Mouse (Mus musculus): ENCODE measurements around the gene 2010109A12Rik.

Gene 2010109A12Rik

GRCm38 (mm10) chr5:93206109-93207005 is at the start of gene 2010109A12Rik, which contains the start of gene Ccni:
TSS of gene 2010109A12Rik (plus strand) at chr5:93206518.
TSS of gene Ccni (minus strand) at chr5:93206495.
- in situ Hi-C loops (cut with MboI, MseI): loop anchor here (5.0 kb wide), 2 partner anchors 51 to 61 kb away; partner anchors contain the start of gene Ccng2 (in 1 of the 2)

GRCm38 (mm10) chr5:93163541-93163940 is 42.8 kb upstream of the 2010109A12Rik start:
- in situ Hi-C loops (cut with MboI, MseI): loop anchor here in 1 of 2 experiments (5.0 kb wide), 1 partner anchor 71 kb away; the partner anchor contains the start of gene Sept11

- in situ Hi-C loops (cut with MboI, MseI): no loop called here
Measured at GRCm38 (mm10) chr5:93167919-93168516, 38.3 kb upstream of the 2010109A12Rik start.

DNA sequence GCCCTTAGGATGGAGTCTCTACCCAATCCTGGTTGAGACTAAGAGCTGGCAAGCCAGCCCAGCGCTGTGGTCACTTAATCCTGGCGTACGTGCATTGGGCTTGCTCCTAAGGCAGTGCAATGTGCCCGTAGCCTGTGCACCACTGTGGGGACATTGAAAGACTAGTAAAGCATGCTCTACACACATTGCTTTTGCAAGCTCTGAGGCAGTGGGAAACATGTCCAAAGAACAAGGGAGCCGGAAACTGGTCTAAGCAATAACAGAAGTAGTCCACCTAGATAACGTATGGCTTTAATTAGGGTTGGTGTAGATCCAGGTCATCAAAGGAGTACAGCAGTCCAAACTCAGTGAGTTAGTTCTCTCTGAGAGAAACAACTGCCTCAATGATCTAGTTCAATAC is 37.7 kb upstream of the 2010109A12Rik start:
- in situ Hi-C loops (cut with MboI, MseI): no loop called here

GRCm38 (mm10) chr5:93171420-93171819 is 34.9 kb upstream of the 2010109A12Rik start:
- in situ Hi-C loops (cut with MboI, MseI): no loop called here

DNA sequence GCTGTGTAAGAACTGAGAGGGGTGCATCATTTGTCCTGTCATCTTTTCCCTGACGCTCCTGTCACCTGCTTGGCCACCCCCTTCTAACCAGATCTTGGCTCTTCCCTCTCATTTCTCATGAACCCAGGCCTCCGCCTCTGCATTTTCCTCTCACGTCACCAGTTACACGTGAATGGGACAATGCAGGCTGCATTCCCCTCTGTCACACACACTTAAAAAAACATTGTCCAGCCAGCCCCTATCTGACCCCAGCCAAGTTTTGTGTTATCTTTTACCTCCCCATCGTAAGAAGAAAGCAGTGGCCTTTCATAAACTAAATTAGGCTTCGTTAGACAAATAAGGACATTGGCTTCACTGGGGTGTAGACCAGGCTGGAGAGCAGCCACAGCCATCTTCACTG is 33.8 kb upstream of the 2010109A12Rik start:
- in situ Hi-C loops (cut with MboI, MseI): no loop called here

- in situ Hi-C loops (cut with MboI, MseI): no loop called here
Measured at GRCm38 (mm10) chr5:93174675-93175074, 31.6 kb upstream of the 2010109A12Rik start.

DNA sequence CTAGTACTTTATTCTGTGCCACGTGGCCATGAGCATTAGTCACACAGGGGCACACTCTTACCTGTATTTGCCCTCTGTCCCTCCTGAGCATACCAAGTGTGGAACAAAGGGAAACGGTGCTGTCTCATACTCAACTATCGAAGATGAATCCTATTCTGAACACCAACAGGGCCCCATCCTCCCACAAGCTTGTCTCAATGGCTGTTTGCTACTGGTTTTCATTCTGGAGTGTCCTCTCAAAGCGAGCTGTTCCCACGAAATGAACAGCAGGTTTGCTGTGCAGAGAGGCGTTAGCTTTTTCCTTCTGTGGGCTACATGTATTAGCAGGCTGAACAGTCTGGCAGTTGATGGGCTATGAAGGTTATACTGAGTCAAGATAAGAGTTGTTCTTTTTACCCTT is 27.7 kb upstream of the 2010109A12Rik start:
- in situ Hi-C loops (cut with MboI, MseI): no loop called here

DNA sequence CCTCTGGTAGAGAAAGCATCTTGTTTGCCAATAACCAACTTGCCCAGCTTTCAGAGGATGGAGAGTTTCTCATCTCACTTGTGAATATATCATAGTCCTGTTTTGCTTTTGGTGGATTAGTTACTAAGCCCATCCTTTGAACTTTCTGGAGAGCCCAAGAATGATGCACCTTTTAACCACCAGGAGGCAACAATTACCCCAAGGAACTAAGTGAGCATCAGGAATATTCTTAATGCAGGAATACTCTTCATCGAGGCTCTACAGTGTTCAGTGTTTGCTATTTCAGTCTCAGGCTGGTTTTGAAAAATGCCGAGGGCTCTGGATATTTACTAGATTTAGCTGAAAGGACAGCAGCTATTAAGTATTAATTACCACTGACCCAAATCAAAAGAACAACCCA is 26.1 kb upstream of the 2010109A12Rik start:
- in situ Hi-C loops (cut with MboI, MseI): no loop called here

GRCm38 (mm10) chr5:93183311-93183710 is 23.0 kb upstream of the 2010109A12Rik start:
- in situ Hi-C loops (cut with MboI, MseI): no loop called here

GRCm38 (mm10) chr5:93184548-93184947 is 21.8 kb upstream of the 2010109A12Rik start:
- in situ Hi-C loops (cut with MboI, MseI): no loop called here

DNA sequence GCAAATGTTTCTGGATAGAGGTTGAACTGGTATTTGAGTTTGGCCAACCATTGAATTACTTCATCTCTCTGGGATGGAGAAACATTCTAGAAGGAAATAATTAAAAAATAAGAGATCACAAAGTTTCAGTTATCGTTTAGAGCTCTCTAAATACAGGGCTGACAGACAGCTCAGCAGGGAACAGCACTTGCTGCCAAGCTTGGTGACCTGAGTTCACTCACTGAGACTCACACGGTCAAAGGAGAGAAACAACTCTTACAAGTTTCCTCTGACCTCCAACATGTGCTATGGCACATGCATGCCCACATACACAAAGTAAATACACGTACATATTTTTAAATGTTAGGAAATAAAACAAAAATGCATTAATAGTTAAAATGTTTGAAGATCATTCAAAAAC is 16.7 kb upstream of the 2010109A12Rik start:
- in situ Hi-C loops (cut with MboI, MseI): no loop called here

DNA sequence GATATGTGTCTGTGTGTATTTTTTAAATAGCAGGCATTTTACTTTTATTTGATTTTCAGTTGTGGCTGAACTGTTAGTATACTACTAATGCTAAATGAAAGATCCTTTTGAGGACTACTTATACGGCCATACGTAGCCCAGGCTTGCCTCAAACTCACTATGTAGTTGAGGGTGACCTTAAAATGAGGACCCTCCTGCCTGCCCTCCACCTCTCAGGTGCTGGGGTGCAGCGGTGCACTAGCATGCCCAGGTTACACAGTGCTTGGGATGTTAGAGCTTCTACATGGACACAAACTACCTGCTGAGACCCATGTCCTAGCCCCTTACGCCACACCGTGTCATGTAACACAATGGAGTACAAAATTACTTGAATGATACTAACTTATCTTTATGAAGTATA is 15.9 kb upstream of the 2010109A12Rik start:
- in situ Hi-C loops (cut with MboI, MseI): no loop called here

- in situ Hi-C loops (cut with MboI, MseI): no loop called here
Measured at GRCm38 (mm10) chr5:93198232-93198631, 8.1 kb upstream of the 2010109A12Rik start.

DNA sequence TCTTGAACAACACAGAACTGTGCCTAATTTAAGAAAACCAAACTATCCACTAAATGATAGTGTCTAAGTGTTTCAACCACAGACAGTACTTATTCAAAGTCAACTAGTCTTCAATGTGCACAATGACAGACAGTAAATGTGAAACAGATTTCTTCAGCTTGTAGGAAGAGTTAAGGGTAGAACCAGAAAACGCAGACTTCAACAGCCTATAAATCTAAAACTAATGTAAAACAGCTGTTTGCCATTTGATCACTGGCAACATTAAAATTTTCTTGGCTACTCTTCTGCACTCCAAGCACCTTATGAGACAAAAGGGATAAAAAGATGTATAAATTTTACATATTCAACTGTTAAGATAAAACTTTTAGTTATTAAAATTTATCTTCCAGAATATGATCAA is 5.1 kb upstream of the 2010109A12Rik start:
- in situ Hi-C loops (cut with MboI, MseI): no loop called here

GRCm38 (mm10) chr5:93205371-93206108 is 778 bp upstream of the 2010109A12Rik start:
- in situ Hi-C loops (cut with MboI, MseI): loop anchor here (5.0 kb wide), 2 partner anchors 52 to 62 kb away; partner anchors contain the start of gene Ccng2 (in 1 of the 2)

DNA sequence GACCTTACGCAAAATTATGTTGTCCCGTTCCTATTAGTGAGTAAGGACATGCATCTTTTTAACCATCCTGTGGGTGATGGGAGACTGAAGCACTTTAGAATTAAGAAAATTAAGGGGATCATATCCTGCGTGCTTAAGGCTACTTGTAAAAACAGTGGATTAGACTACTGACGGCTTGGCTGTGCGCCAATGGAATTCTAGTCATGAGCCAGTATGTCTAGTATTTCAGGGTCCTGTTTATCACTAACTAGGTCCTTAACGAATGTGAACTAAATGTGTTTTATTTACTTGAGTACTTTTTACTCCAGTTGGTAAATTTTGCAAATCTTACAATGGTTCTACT is 659 bp downstream of the 2010109A12Rik start:
- in situ Hi-C loops (cut with MboI, MseI): loop anchor here (5.0 kb wide), 2 partner anchors 50 to 60 kb away; partner anchors contain the start of gene Ccng2 (in 1 of the 2)

DNA sequence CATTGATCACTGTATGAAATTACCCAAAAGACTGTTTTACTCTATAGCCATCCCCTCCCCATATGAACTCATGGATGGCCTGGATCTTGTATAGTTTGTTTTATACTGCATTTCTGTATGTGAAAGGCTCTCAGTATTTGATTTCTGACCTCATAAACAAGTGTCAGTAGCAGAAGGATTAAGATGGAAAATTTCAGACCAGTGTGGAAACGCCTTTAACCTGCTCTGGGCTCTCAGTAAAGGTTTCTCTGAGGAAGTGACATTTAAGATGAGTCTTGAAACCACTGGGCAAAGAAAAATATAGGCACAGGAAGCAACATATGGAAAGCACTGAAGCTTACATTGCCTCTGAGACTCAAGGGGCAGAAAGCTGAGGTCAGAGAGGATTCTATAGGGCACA is 1.2 kb downstream of the 2010109A12Rik start:
- in situ Hi-C loops (cut with MboI, MseI): loop anchor here (5.0 kb wide), 2 partner anchors 50 to 60 kb away; partner anchors contain the start of gene Ccng2 (in 1 of the 2)

GRCm38 (mm10) chr5:93218375-93218774 is 12.1 kb downstream of the 2010109A12Rik start:
- in situ Hi-C loops (cut with MboI, MseI): no loop called here

- in situ Hi-C loops (cut with MboI, MseI): no loop called here
Measured at GRCm38 (mm10) chr5:93221661-93222060, 15.3 kb downstream of the 2010109A12Rik start.

GRCm38 (mm10) chr5:93224549-93224948 is 18.2 kb downstream of the 2010109A12Rik start:
- in situ Hi-C loops (cut with MboI, MseI): no loop called here

GRCm38 (mm10) chr5:93227157-93227556 is 20.8 kb downstream of the 2010109A12Rik start:
- in situ Hi-C loops (cut with MboI, MseI): no loop called here

All from T-helper 17 cell (primary cell).